Mouse (Mus musculus): ENCODE results near the gene Ly86. TPM values are rescaled to one million over a fixed set of nuclear protein-coding genes. Genes with fewer than 3 reads are reported as not detected.

The Ly86 gene
- polyA plus RNA-seq, 1 experiment from 2014 or later: 15.6 TPM

DNA sequence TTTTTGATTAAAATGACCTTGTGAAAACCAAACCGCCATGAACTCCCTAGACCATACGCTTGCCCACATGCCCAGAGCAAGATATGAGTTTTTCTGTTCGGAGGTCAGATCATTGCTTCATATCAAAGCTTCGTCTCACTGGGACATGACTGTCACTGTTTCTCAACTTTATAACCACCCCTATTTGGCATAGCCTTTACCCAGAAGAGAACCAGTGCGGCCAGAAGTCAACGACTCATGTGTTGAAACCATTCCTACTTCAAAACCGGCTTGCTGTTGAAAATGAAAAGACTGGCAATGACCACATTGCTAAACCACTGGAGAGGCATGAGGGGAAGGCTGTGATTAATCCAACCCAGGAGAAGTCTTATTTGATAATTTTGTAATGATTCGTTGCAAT is 54.3 kb downstream of the Ly86 start:
- no peaks in the 10 kb centered on the region for H3K36me3 ChIP-seq (replicated peaks)
- 68% methylated on average over 8 of the region's 8 CpGs for WGBS (ENCODE audit: insufficient replicate concordance)
- H3K27ac ChIP-seq (replicated peaks): no peak overlapping the region
- no peak overlapping the region for H3K4me2 ChIP-seq
- H3K9me3 ChIP-seq (replicated peaks): no peaks in the 10 kb centered on the region
- H3K27me3 ChIP-seq: no peaks in the 10 kb centered on the region
- no peak for ATAC-seq (ENCODE audit: insufficient read depth)
- H3K9ac ChIP-seq: no peak overlapping the region
- H3K4me1 ChIP-seq (replicated peaks): no peaks in the 10 kb centered on the region
- H3K4me3 ChIP-seq (replicated peaks): no peak overlapping the region

DNA sequence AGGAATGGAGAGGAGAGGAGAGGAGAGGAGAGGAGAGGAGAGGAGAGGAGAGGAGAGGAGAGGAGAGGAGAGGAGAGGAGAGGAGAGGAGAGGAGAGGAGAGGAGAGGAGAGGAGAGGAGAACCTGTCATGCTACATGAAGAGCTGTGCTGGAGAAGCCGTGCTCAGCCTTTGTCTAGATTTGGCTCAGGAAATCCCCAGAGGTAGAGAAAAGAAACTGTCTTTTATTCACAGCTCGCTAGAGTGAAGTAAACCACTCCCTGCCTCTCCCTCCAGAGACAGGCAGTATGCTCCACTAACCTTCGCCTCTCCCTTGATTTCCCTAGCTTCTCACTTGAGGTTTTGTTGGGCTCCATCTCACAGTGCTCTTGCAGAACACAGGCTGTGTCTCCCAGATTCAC is 57.4 kb downstream of the Ly86 start:
- ATAC-seq (ENCODE audit: insufficient read depth): no peak
- no peak overlapping the region for H3K9ac ChIP-seq
- H3K4me1 ChIP-seq (replicated peaks): no peaks in the 10 kb centered on the region
- no peaks in the 10 kb centered on the region for H3K27me3 ChIP-seq
- no peak overlapping the region for H3K27ac ChIP-seq (replicated peaks)
- no peak overlapping the region for H3K4me2 ChIP-seq
- no peaks in the 10 kb centered on the region for H3K9me3 ChIP-seq (replicated peaks)
- 59% methylated on average over 3 of the region's 3 CpGs for WGBS (ENCODE audit: insufficient replicate concordance)
- H3K36me3 ChIP-seq (replicated peaks): no peaks in the 10 kb centered on the region
- no peak overlapping the region for H3K4me3 ChIP-seq (replicated peaks)

DNA sequence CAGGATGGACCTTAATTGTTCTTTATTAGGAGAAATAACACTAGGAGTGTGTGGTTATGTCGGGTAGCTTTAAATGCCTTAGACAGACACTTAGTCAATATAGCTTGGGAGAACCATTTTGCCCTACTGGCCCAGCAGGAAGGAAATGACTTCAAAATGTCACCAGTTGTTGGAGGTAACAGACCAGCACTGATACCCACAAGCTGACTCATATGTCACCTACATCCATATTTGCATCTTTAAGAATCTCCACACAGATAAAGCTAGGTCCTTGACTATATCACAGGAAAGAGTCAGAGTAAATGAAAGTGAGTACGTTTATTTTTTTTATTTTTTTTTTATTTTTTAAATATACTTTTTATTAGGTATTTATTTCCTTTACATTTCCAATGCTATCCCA is 58.7 kb downstream of the Ly86 start:
- 49% methylated on average over 2 of the region's 2 CpGs for WGBS (ENCODE audit: insufficient replicate concordance)
- H3K4me2 ChIP-seq: no peak overlapping the region
- no peak for ATAC-seq (ENCODE audit: insufficient read depth)
- H3K9ac ChIP-seq: no peak overlapping the region
- no peaks in the 10 kb centered on the region for H3K4me1 ChIP-seq (replicated peaks)
- H3K9me3 ChIP-seq (replicated peaks): no peaks in the 10 kb centered on the region
- no peaks in the 10 kb centered on the region for H3K36me3 ChIP-seq (replicated peaks)
- no peak overlapping the region for H3K4me3 ChIP-seq (replicated peaks)
- H3K27me3 ChIP-seq: no peaks in the 10 kb centered on the region
- no peak overlapping the region for H3K27ac ChIP-seq (replicated peaks)

DNA sequence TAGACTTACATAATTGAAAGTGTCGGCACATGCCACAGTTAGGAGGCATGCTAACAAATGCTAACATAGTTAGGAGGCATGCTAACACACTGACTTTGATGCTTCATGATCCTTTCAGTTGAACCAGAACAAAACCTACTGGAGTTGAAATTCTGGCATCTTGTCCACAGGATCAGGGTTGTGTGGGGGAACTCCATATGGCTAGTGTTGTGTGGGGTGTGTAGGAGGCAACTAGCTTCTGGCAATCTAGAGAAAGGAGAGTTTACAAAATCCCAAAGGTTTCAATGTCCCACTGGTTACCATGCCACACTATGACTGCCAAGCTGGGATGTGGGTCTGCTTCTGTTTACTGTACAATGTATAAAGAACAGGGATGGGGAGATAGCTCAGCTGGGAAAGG is 70.7 kb downstream of the Ly86 start:
- Histone ChIP-seq H3K36me3 (replicated peaks) (no peaks in the 10 kb centered on the region), H3K27ac (replicated peaks) (no peak overlapping the region), H3K27me3 (no peaks in the 10 kb centered on the region), H3K4me3 (replicated peaks) (no peak overlapping the region), H3K9ac (no peak overlapping the region), H3K4me2 (no peak overlapping the region), H3K4me1 (replicated peaks) (no peaks in the 10 kb centered on the region), H3K9me3 (replicated peaks) (no peaks in the 10 kb centered on the region)
- 72% methylated on average over 1 of the region's 1 CpGs for WGBS (ENCODE audit: insufficient replicate concordance)
- no peak for ATAC-seq (ENCODE audit: insufficient read depth)

DNA sequence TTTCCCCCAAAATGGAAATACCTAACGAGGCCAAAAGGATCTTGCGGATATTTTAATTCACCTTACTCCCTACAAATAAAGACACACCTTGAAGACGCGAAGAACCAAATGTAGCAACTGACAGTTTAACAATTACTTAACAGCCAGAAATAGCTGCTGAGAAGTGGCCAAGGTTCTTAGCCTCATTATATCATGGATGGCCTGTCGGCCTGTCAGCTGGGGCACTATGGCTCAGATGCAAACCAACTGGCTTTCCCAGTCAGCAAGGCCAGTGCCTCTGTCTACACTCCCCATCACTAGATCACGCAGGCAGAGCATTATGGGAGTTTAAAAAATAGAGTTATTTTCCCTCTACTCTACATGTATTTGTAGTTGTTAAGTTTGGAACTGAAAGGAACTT is 78.4 kb downstream of the Ly86 start:
- Histone ChIP-seq H3K9ac (no peak overlapping the region), H3K27ac (replicated peaks) (no peak overlapping the region), H3K4me1 (replicated peaks) (no peaks in the 10 kb centered on the region), H3K4me3 (replicated peaks) (no peak overlapping the region), H3K9me3 (replicated peaks) (no peaks in the 10 kb centered on the region), H3K27me3 (no peaks in the 10 kb centered on the region), H3K36me3 (replicated peaks) (no peaks in the 10 kb centered on the region), H3K4me2 (no peak overlapping the region)
- 78% methylated on average over 6 of the region's 6 CpGs for WGBS (ENCODE audit: insufficient replicate concordance)
- no peak for ATAC-seq (ENCODE audit: insufficient read depth)

DNA sequence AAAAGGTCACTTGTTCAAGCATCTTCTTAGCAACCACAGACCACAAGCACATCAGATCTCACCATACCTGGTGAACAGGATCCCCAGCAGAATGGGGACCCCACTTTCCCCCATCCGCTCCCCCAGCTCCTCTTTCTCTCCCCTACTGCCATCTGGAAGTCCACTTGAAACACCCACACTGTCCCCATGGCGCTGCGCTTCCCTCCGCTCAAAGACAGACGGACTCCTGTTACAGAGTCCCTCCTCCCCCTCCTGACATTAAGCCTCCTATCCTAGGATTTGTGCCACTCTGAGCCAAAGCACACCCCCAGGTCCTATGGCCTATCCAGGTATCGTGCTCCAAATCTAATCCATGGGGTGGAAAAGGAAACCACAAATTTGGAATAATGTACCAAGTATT is 79.9 kb downstream of the Ly86 start:
- ATAC-seq (ENCODE audit: insufficient read depth): no peak
- H3K27me3 ChIP-seq: no peaks in the 10 kb centered on the region
- H3K4me1 ChIP-seq (replicated peaks): no peaks in the 10 kb centered on the region
- H3K9ac ChIP-seq: no peak overlapping the region
- H3K27ac ChIP-seq (replicated peaks): no peak overlapping the region
- WGBS (ENCODE audit: insufficient replicate concordance): 80% methylated on average over 6 of the region's 6 CpGs
- no peaks in the 10 kb centered on the region for H3K9me3 ChIP-seq (replicated peaks)
- no peak overlapping the region for H3K4me3 ChIP-seq (replicated peaks)
- no peaks in the 10 kb centered on the region for H3K36me3 ChIP-seq (replicated peaks)
- H3K4me2 ChIP-seq: no peak overlapping the region

DNA sequence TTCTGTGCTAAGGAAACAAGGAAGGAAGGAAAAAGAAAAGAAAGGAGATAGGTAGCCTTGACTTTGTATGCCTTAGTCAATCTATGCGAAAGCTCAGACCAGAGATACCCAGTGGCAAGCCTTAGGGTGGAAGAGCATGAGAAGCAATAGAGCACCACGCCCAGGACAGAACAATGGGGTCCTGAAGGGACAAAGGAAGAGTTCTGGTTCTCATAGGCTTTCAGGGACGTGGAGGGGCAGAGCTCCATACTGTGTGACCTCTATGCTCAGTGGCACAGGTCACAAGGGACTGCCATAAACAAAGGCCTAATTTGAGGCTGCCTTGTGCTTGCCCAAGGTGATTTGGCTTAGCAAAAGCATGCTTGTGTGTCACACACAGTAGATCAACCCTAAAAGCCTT is 80.4 kb downstream of the Ly86 start:
- H3K9me3 ChIP-seq (replicated peaks): no peaks in the 10 kb centered on the region
- H3K36me3 ChIP-seq (replicated peaks): no peaks in the 10 kb centered on the region
- WGBS (ENCODE audit: insufficient replicate concordance): 49% methylated on average over 3 of the region's 3 CpGs
- H3K4me2 ChIP-seq: no peak overlapping the region
- no peaks in the 10 kb centered on the region for H3K4me1 ChIP-seq (replicated peaks)
- no peak for ATAC-seq (ENCODE audit: insufficient read depth)
- H3K27me3 ChIP-seq: no peaks in the 10 kb centered on the region
- H3K4me3 ChIP-seq (replicated peaks): no peak overlapping the region
- H3K9ac ChIP-seq: no peak overlapping the region
- no peak overlapping the region for H3K27ac ChIP-seq (replicated peaks)

DNA sequence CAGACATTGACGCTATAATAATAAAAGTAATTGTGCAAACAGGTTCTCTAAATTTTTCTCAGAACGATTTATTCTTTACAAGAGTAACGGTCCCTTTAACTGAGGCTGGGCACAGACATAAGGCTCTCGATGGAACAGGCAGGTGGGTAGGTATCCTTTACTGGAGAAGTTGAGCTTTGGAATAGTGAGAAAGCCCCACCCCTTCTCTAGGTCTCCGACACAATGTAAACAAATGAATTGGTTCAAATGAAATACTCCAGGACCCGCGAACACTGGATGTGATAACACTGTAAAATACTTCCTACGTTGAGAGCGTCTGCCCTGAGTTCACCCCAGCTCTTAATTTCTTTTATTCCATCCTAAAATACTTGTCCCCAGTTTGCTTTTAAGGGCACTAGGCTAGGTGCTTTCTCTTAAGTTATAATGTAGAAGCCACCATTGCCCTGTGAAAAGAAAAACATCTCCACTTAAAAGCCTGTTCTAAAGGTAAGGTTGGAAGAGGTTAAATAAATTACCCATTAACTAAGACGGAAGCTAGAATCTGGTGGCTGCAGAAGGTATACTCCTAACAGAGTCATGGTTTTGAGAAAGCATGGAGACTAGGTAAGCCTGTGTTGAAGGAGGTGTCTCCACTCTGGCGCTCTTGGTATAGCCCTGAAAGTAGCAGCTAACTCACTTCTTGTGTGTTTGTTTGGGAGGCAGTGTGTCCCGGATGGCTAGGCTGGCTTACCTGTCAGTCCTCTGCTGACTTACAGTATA is 81.7 kb downstream of the Ly86 start:
- no peaks in the 10 kb centered on the region for H3K9me3 ChIP-seq (replicated peaks)
- no peak overlapping the region for H3K4me2 ChIP-seq
- H3K4me3 ChIP-seq (replicated peaks): no peak overlapping the region
- H3K4me1 ChIP-seq (replicated peaks): no peaks in the 10 kb centered on the region
- H3K27ac ChIP-seq (replicated peaks): no peak overlapping the region
- 62% methylated on average over 12 of the region's 12 CpGs for WGBS (ENCODE audit: insufficient replicate concordance)
- no peak for ATAC-seq (ENCODE audit: insufficient read depth)
- H3K36me3 ChIP-seq (replicated peaks): no peaks in the 10 kb centered on the region
- no peak overlapping the region for H3K9ac ChIP-seq
- H3K27me3 ChIP-seq: no peaks in the 10 kb centered on the region

DNA sequence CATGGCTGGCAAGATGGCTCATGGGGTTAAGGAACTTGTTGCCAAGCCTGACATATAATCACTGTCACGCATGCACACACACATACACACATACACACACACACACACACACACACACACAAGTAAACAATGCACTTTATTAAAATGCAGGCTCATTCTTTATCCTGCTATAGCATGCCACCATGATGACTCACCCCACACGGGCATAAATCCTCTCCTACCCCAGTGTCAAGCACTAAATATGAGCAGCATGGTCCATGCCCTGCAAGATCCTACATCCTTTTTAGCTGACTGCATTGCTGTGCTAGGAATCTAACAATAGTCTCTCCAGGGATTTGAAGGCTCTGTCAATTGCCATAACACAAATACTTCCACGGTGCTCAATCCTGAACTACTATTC is 83.5 kb downstream of the Ly86 start:
- Histone ChIP-seq H3K27me3 (no peaks in the 10 kb centered on the region), H3K36me3 (replicated peaks) (no peaks in the 10 kb centered on the region), H3K9ac (no peak overlapping the region), H3K9me3 (replicated peaks) (no peaks in the 10 kb centered on the region), H3K4me1 (replicated peaks) (peaks cover 7% of the 10 kb centered on the region; the same call in 1 of the 2 replicates), H3K27ac (replicated peaks) (no peak overlapping the region), H3K4me3 (replicated peaks) (no peak overlapping the region), H3K4me2 (no peak overlapping the region)
- ATAC-seq (ENCODE audit: insufficient read depth): no peak
- 51% methylated on average over 3 of the region's 3 CpGs for WGBS (ENCODE audit: insufficient replicate concordance)

DNA sequence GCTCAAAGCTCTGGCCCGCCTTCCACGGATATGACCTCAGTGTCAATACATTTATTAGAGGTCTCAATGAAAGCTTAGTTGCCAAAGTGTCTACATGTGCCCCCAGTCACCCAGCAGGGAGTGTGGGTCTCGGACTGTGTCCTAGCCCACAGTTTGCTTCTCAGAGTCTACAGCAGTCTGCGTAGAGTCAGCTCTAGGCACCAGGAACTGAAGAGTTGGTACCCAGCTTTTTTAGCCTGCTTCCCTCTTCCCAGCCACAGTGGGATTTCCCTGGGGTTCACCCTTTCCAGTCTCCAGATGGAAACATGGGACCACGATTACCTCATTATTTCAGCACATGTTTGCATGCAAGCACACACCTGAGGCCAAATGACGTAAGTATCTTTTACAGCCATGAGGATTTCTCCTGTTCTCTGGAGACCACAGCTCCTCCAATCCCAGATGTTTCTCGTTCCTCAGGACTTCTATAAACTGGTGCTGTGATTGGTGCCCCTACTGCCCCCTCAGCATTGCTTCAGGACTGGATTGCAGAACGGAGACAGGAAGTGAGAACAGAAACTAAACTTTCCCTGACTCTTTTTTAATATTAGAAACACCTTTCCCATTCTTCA is 84.8 kb downstream of the Ly86 start:
- no peak overlapping the region for H3K9ac ChIP-seq
- WGBS (ENCODE audit: insufficient replicate concordance): 53% methylated on average over 8 of the region's 8 CpGs
- no peak overlapping the region for H3K27ac ChIP-seq (replicated peaks)
- peaks cover 3% of the 10 kb centered on the region; the same call in 1 of the 2 replicates for H3K27me3 ChIP-seq
- ATAC-seq (ENCODE audit: insufficient read depth): no peak
- no peak overlapping the region for H3K4me2 ChIP-seq
- no peaks in the 10 kb centered on the region for H3K36me3 ChIP-seq (replicated peaks)
- no peaks in the 10 kb centered on the region for H3K9me3 ChIP-seq (replicated peaks)
- peaks cover 16% of the 10 kb centered on the region for H3K4me1 ChIP-seq (replicated peaks)
- no peak overlapping the region for H3K4me3 ChIP-seq (replicated peaks)

DNA sequence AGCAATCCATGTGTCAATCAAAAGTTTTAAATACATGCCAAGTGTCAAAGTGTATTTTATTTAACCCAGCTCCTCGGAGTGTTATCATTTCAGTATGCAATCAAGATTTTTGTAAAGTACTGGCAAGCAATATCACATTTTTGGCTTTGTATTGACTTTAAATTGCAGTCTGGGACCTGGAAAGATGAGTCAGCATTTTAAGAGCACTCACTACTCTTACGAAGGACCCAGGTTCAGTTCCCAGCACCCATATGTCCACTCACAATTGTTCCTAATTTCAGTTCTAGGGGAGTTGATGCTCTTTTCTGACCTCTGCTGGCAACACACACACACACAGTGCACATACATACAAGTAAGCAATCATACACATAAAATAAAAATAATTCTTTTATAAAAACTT is 86.7 kb downstream of the Ly86 start:
- 61% methylated on average over 2 of the region's 2 CpGs for WGBS (ENCODE audit: insufficient replicate concordance)
- no peak for ATAC-seq (ENCODE audit: insufficient read depth)
- Histone ChIP-seq H3K4me3 (replicated peaks) (no peak overlapping the region), H3K9me3 (replicated peaks) (no peaks in the 10 kb centered on the region), H3K27ac (replicated peaks) (no peak overlapping the region), H3K36me3 (replicated peaks) (no peaks in the 10 kb centered on the region), H3K4me2 (no peak overlapping the region), H3K9ac (no peak overlapping the region), H3K4me1 (replicated peaks) (peaks cover 19% of the 10 kb centered on the region), H3K27me3 (peaks cover 11% of the 10 kb centered on the region; the same call in 1 of the 2 replicates)

DNA sequence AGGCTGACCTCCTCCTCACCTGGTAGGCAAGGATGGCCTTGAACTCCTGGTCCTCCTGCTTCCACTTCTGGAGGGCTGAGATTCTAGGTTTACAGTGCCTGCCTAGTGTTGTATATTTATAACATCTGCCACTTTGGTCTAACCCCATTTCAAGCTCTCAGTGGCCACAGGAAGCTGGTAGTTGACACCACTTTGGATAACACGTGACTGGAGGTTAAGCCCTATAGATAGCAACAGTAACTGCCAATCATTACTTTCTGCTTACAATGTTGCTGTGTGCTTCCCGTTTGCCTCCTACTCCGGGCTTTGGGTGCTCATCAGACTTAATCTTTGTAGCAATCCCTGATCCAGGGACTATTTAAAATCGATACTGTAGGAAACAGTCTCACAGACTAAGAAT is 87.6 kb downstream of the Ly86 start:
- H3K4me2 ChIP-seq: no peak overlapping the region
- peaks cover 14% of the 10 kb centered on the region; the same call in 1 of the 2 replicates for H3K27me3 ChIP-seq
- no peak for ATAC-seq (ENCODE audit: insufficient read depth)
- 1% methylated on average over 4 of the region's 4 CpGs for WGBS (ENCODE audit: insufficient replicate concordance)
- H3K4me1 ChIP-seq (replicated peaks): peaks cover 19% of the 10 kb centered on the region
- H3K4me3 ChIP-seq (replicated peaks): no peak overlapping the region
- no peaks in the 10 kb centered on the region for H3K36me3 ChIP-seq (replicated peaks)
- H3K9ac ChIP-seq: no peak overlapping the region
- H3K9me3 ChIP-seq (replicated peaks): no peaks in the 10 kb centered on the region
- H3K27ac ChIP-seq (replicated peaks): no peak overlapping the region

All from liver, embryonic 15.5 days (tissue).